Mouse (Mus musculus) left cerebral cortex, adult 8-10 months (tissue): ENCODE measurements around the gene Ptpn14. TPM values are rescaled to one million over a fixed set of nuclear protein-coding genes. Genes with fewer than 3 reads are reported as not detected.
A peak's percentile ranks its signal among the peaks of the same experiment; 100 is the strongest.

Experiments used
- DNase-seq, 2 experiments: peaks; one replicate each; pipeline ENCODE4 v3.0.0; 2022; ENCODE audit warnings: low spot score in 2 of 2
- total RNA-seq, 4 experiments: library from RNA; stranded (reverse); gene quantifications; 2 replicates each; pipeline ENCODE4 v1.2.4; 2022

Gene Ptpn14
- total RNA-seq, 4 experiments from 2014 or later, result 10.0 to 12.9 (median 10.2) TPM

GRCm38 (mm10) chr1:189808015-189808414 is 79.9 kb downstream of the Ptpn14 start:
- DNase-seq, result no peak

GRCm38 (mm10) chr1:189808453-189808852 is 80.4 kb downstream of the Ptpn14 start:
- no peak for DNase-seq

GRCm38 (mm10) chr1:189811778-189812177 is 83.7 kb downstream of the Ptpn14 start:
- no peak for DNase-seq

- no peak for DNase-seq
Observed at GRCm38 (mm10) chr1:189814385-189814784, 86.3 kb downstream of the Ptpn14 start.

GRCm38 (mm10) chr1:189817089-189817488 is 89.0 kb downstream of the Ptpn14 start:
- no peak for DNase-seq

GRCm38 (mm10) chr1:189817810-189818209 is 89.7 kb downstream of the Ptpn14 start:
- peak; percentile 30 to 45 for DNase-seq

GRCm38 (mm10) chr1:189820111-189820510 is 92.0 kb downstream of the Ptpn14 start:
- no peak for DNase-seq

- DNase-seq, result no peak
Observed at GRCm38 (mm10) chr1:189824436-189824835, 96.4 kb downstream of the Ptpn14 start.

GRCm38 (mm10) chr1:189830391-189830790 is 102.3 kb downstream of the Ptpn14 start:
- no peak for DNase-seq

- DNase-seq, result no peak
Observed at GRCm38 (mm10) chr1:189830797-189831232, 102.7 kb downstream of the Ptpn14 start.

GRCm38 (mm10) chr1:189833351-189833750 is 105.3 kb downstream of the Ptpn14 start:
- no peak for DNase-seq

GRCm38 (mm10) chr1:189834166-189834565 is 106.1 kb downstream of the Ptpn14 start:
- DNase-seq, result no peak

GRCm38 (mm10) chr1:189846319-189846718 is 118.3 kb downstream of the Ptpn14 start:
- DNase-seq, result no peak

GRCm38 (mm10) chr1:189849550-189849949 is 121.5 kb downstream of the Ptpn14 start:
- DNase-seq, result no peak

- DNase-seq, result no peak
Observed at GRCm38 (mm10) chr1:189852051-189852450, 124.0 kb downstream of the Ptpn14 start.

- no peak for DNase-seq
Observed at GRCm38 (mm10) chr1:189852456-189852855, 124.4 kb downstream of the Ptpn14 start.

GRCm38 (mm10) chr1:189854646-189855045 is 126.6 kb downstream of the Ptpn14 start:
- no peak for DNase-seq

- DNase-seq, result no peak
Observed at GRCm38 (mm10) chr1:189855739-189856138, 127.7 kb downstream of the Ptpn14 start.

GRCm38 (mm10) chr1:189858377-189858776 is 130.3 kb downstream of the Ptpn14 start:
- no peak for DNase-seq

- DNase-seq, result no peak
Observed at GRCm38 (mm10) chr1:189860112-189860941, 132.3 kb downstream of the Ptpn14 start.

GRCm38 (mm10) chr1:189860942-189861315 is 132.9 kb downstream of the Ptpn14 start:
- DNase-seq, result no peak

- no peak for DNase-seq
Observed at GRCm38 (mm10) chr1:189863727-189864126, 135.7 kb downstream of the Ptpn14 start.

- no peak for DNase-seq
Observed at GRCm38 (mm10) chr1:189864301-189864700, 136.2 kb downstream of the Ptpn14 start.
